Mouse (Mus musculus) hindbrain, embryonic 15.5 days (tissue): ENCODE measurements around the gene Pla2g12b. TPM values are rescaled to one million over a fixed set of nuclear protein-coding genes. Genes with fewer than 3 reads are reported as not detected.
"Not testable (repeated sequence)": the region's sequence is repeated elsewhere in the genome, so short reads cannot be mapped to it uniquely, and the experiment has no call there.

Source experiments
- ATAC-seq: fragments of 200-750 bp; cut with Nextera tagmentation; 2 replicates; pipeline ENCODE4 v1.8.0; 2017; ENCODE audit warnings: low read depth, moderate number of reproducible peaks, moderate TSS enrichment; ENCODE audit not compliant: low FRiP score
- H3K27ac ChIP-seq: fragments of 300-500 bp; sonication (generic); replicated peaks from 2 replicates; pipeline ENCODE4 v1.5.1; 2015; ENCODE audit warnings: mild to moderate bottlenecking, inconsistent platforms
- H3K27me3 ChIP-seq: fragments of 300-500 bp; sonication (generic); 2 replicates; pipeline ENCODE4 v1.6.1; 2015; ENCODE audit warnings: control low read depth, inconsistent platforms
- H3K36me3 ChIP-seq: fragments of 300-500 bp; sonication (generic); 2 replicates; pipeline ENCODE4 v1.6.1; 2015; ENCODE audit warnings: control low read depth, inconsistent platforms
- H3K4me1 ChIP-seq: fragments of 300-500 bp; sonication (generic); replicated peaks from 2 replicates; pipeline ENCODE4 v1.6.1; 2015; ENCODE audit warnings: control low read depth, inconsistent platforms
- H3K4me2 ChIP-seq: fragments of 300-500 bp; sonication (generic); 2 replicates; pipeline ENCODE4 v1.6.1; 2015; ENCODE audit warnings: moderate library complexity, mild to moderate bottlenecking, inconsistent platforms
- H3K4me3 ChIP-seq: fragments of 300-500 bp; sonication (generic); 2 replicates; pipeline ENCODE4 v1.5.1; 2015; ENCODE audit warnings: mild to moderate bottlenecking, inconsistent platforms
- H3K9ac ChIP-seq: fragments of 300-500 bp; sonication (generic); 2 replicates; pipeline ENCODE4 v1.6.1; 2015; ENCODE audit warnings: inconsistent platforms
- H3K9me3 ChIP-seq: fragments of 300-500 bp; sonication (generic); 2 replicates; pipeline ENCODE4 v1.6.1; 2016; ENCODE audit warnings: control low read depth, inconsistent platforms
- WGBS: fragments of 180-500 bp; shearing (Covaris S2); methylation state at CpG from one replicate; pipeline ENCODE4 v1.1.7; 2015; 5-methylcytosine and 5-hydroxymethylcytosine counted together
- polyA plus RNA-seq: library from polyadenylated mRNA; unstranded; fragments of >200 nt; fragmentation: Nextera tagmentation; extraction: Ambion mirVana; gene quantifications from 2 replicates; pipeline ENCODE4 v1.2.1, GENCODE M21; 2015

Gene Pla2g12b
- polyA plus RNA-seq, 1 experiment from 2014 or later, result not detected

DNA sequence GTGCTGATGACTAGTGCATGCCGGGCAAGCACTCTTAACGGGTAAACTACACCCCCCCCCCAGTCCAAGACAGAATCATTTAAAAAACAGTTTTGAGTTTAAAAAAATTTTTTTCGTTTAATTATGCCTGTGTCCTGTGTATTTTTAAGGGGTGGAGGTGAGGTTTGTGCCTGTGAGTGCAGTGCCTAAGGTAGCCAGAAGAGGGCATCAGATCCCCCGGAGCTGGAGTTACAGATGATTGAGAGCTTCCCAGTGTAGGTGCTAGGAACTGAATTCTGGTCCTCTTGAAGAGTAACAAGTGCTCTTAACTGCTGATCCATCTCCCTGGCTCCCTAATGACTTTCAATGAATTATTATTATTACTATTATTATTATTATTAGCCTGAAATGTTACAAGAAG lies 24.7 kb upstream of the Pla2g12b start:
- no peaks in the 10 kb centered on the region for H3K9me3 ChIP-seq

DNA sequence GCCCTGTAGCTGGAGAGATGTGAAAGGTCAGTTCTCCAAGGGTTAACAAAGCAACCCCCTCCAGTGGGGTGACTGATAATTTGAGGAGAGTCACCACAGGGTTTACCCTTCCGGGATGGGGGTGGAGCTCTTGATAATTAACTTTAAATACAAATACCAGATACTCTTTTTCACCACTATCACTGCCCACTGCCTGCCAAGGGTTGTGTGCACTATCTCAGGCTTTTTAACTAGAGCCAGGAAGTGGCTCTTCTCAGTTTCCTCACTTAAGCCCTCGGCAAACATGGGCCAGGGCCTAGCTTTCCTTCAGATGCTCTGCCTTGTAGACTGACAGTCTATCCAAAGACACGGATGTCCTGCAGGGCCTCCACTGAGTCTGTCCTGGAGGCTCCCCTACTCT lies 23.5 kb upstream of the Pla2g12b start:
- H3K27me3 ChIP-seq, result no peaks in the 10 kb centered on the region
- H3K4me3 ChIP-seq, result no peak overlapping the region
- H3K9me3 ChIP-seq, result no peaks in the 10 kb centered on the region
- H3K36me3 ChIP-seq, result no peaks in the 10 kb centered on the region
- H3K27ac ChIP-seq, result no peak overlapping the region
- ATAC-seq, result no peak
- no peaks in the 10 kb centered on the region for H3K4me1 ChIP-seq
- no peak overlapping the region for H3K9ac ChIP-seq
- H3K4me2 ChIP-seq, result no peak overlapping the region
- 59% methylated on average over 3 of the region's 3 CpGs for WGBS

More for the DNA sequence above, 24.7 kb upstream of the Pla2g12b start:
- Histone ChIP-seq H3K4me2 (no peak overlapping the region), H3K4me1 (no peaks in the 10 kb centered on the region), H3K36me3 (0 out of 2 replicates have a peak, but pooled peaks cover 3% of the 10 kb centered on the region), H3K27ac (no peak overlapping the region), H3K4me3 (no peak overlapping the region), H3K27me3 (no peaks in the 10 kb centered on the region), H3K9ac (no peak overlapping the region)
- WGBS, result 92% methylated on average over 4 of the region's 4 CpGs
- ATAC-seq, result no peak

DNA sequence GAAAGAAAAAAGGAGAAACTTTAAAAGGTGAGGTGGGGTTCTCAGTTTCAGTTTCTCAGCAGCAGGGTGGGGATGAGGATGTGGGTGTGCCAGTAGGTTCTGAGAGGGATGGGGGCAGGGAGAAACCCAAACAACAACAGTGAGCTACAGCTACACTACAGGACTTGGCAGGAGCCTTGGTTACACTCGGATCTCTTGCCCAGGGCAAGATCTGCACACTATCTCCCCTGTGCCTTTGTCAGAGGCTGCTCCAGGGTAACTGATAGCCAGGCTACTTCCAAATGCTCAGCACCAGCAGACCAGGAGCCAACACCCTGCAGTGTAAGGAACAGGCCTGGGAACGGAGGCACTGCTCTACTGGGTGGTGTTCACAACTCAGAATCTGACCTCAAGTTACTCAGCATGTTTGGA lies 23.0 kb upstream of the Pla2g12b start:
- H3K27ac ChIP-seq, result no peak overlapping the region
- H3K9ac ChIP-seq, result no peak overlapping the region
- H3K27me3 ChIP-seq, result no peaks in the 10 kb centered on the region
- no peak for ATAC-seq
- no peaks in the 10 kb centered on the region for H3K36me3 ChIP-seq
- H3K4me1 ChIP-seq, result no peaks in the 10 kb centered on the region
- H3K4me2 ChIP-seq, result no peak overlapping the region
- H3K4me3 ChIP-seq, result no peak overlapping the region
- 75% methylated on average over 2 of the region's 2 CpGs for WGBS
- no peaks in the 10 kb centered on the region for H3K9me3 ChIP-seq

DNA sequence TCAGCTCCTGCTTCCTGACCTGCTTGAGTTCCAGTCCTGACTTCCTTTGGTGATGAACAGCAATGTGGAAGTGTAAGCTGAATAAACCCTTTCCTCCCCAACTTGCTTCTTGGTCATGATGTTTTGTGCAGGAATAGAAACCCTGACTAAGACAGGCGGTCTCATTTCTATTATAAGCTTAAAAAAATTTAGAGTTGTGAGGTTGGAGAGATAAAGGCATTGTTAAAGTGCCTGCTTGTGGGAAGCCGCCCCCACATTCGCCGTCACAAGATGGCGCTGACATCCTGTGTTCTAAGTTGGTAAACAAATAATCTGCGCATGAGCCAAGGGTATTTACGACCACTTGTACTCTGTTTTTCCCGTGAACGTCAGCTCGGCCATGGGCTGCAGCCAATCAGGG lies 21.9 kb upstream of the Pla2g12b start:
- not testable (repeated sequence) for H3K4me1 ChIP-seq, H3K4me2 ChIP-seq, H3K27me3 ChIP-seq, H3K4me3 ChIP-seq, H3K27ac ChIP-seq, ATAC-seq, H3K36me3 ChIP-seq, H3K9ac ChIP-seq, H3K9me3 ChIP-seq
- WGBS, result 84% methylated on average over 7 of the region's 10 CpGs

DNA sequence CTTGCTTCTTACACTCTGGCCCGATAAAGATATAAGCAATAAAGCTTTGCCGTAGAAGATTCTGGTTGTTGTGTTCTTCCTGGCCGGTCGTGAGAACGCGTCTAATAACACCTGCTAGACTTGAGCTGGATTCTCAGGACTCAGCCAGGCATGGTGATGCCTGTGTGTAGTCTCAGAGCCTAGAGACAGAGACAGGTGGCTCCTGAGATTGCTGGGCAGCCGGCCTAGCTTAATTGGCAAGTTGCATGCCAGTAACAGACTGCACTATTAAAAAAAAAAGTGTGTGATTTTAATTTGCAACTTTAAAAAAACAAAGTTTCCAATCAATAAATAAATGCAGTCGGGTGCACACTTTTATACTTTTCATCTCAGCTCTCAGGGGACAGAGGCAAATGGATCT lies 16.5 kb upstream of the Pla2g12b start:
- Histone ChIP-seq H3K4me2 (no peak overlapping the region), H3K9me3 (peaks cover 5% of the 10 kb centered on the region), H3K4me3 (no peak overlapping the region), H3K27ac (no peak overlapping the region), H3K27me3 (no peaks in the 10 kb centered on the region), H3K9ac (no peak overlapping the region), H3K4me1 (no peaks in the 10 kb centered on the region), H3K36me3 (no peaks in the 10 kb centered on the region)
- 89% methylated on average over 8 of the region's 8 CpGs for WGBS
- ATAC-seq, result no peak

DNA sequence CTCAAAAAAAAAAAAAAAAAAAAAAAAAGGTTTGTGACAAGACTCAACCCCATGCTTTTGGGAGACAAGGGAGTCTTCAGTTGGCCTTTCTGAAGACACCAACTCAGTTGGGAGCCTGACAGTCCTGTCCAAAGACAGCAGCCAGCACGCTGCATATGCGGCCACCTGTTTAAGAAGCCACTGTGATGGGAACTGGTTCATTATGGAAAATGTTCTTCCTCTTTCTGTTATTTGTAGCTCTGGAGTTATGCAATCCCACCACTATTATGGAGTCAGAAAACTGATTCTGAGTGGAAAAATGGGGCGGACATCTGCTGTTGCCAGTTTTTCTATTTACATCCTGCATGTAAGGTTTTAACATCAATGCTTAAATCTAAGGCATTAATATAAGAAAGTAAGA lies 13.8 kb upstream of the Pla2g12b start:
- Histone ChIP-seq H3K4me3 (no peak overlapping the region), H3K9me3 (peaks cover 5% of the 10 kb centered on the region), H3K27me3 (no peaks in the 10 kb centered on the region), H3K27ac (no peak overlapping the region), H3K4me1 (no peaks in the 10 kb centered on the region), H3K4me2 (no peak overlapping the region), H3K36me3 (no peaks in the 10 kb centered on the region), H3K9ac (no peak overlapping the region)
- WGBS, result 97% methylated on average over 3 of the region's 3 CpGs
- ATAC-seq, result no peak

DNA sequence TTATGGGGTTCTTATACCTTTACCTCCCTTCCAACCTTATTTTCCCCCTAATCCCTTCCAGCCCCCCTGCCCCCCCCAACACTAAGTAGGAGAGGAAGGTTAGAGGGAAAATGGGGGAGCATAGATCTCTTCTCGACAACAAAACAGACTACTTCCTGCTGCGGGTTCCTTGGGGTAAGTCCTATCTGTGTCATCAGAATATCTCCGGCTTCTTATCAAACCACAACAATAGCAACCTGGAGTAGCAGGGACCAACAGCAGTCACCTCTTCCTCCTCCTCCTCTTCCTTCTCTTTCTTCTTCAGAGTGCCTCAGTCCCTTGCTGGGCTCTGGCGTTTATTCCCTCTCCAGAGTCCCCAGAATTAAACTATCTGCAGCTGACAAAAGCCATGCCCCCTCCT lies 11.6 kb upstream of the Pla2g12b start:
- WGBS, result 84% methylated on average over 4 of the region's 4 CpGs
- H3K36me3 ChIP-seq, result no peaks in the 10 kb centered on the region
- no peak overlapping the region for H3K27ac ChIP-seq
- no peaks in the 10 kb centered on the region for H3K27me3 ChIP-seq
- ATAC-seq, result no peak
- peaks cover 5% of the 10 kb centered on the region for H3K9me3 ChIP-seq
- no peak overlapping the region for H3K9ac ChIP-seq
- no peak overlapping the region for H3K4me3 ChIP-seq
- no peak overlapping the region for H3K4me2 ChIP-seq
- no peaks in the 10 kb centered on the region for H3K4me1 ChIP-seq

DNA sequence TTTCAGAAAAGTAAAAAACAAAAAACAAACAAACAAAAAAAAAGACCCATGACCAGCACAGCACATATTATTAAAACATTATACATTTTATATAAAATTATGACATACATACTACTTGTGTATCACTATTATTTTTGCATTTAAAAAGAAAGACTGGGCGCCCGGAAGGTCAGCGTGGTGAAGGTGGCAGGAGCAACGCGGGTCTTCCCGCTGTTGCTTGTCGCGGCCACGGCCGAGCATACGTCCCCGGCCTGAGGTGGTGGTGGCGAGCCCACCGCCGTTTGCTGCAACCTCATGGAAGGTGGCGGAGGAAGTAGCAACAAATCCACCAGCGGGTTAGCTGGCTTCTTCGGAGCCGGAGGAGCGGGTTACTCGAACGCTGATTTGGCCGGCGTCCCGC lies 8.0 kb upstream of the Pla2g12b start, which contains the start of gene Gm10273:
TSS of gene Gm10273 (plus strand) at position 172 of the 400 bp plus-strand sequence.
- 92% methylated on average over 12 of the region's 25 CpGs for WGBS
- H3K9ac ChIP-seq, H3K4me3 ChIP-seq, H3K4me2 ChIP-seq, H3K27me3 ChIP-seq, ATAC-seq, H3K4me1 ChIP-seq, H3K9me3 ChIP-seq, H3K27ac ChIP-seq, H3K36me3 ChIP-seq: not testable (repeated sequence)

DNA sequence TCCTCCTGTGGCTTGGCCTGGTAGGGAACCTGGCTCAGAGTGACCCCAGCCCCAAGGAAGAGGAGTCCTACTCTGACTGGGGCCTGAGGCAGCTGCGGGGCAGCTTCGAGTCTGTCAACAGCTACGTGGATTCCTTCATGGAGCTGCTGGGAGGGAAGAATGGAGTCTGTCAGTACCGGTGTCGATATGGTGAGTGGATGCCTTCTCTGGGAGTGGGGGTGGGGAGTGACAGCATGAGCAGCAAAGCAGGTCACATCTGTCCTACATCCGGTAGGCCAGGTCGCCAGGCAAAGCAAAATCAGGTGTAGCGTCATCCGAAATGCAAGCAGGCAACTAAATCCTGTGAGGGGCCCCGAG lies 311 bp downstream of the Pla2g12b start:
- no peaks in the 10 kb centered on the region for H3K4me1 ChIP-seq
- H3K9ac ChIP-seq, result no peak overlapping the region
- H3K36me3 ChIP-seq, result no peaks in the 10 kb centered on the region
- 73% methylated on average over 10 of the region's 10 CpGs for WGBS
- H3K4me2 ChIP-seq, result no peak overlapping the region
- no peak for ATAC-seq
- H3K27me3 ChIP-seq, result no peaks in the 10 kb centered on the region
- H3K27ac ChIP-seq, result no peak overlapping the region
- H3K9me3 ChIP-seq, result no peaks in the 10 kb centered on the region
- no peak overlapping the region for H3K4me3 ChIP-seq

DNA sequence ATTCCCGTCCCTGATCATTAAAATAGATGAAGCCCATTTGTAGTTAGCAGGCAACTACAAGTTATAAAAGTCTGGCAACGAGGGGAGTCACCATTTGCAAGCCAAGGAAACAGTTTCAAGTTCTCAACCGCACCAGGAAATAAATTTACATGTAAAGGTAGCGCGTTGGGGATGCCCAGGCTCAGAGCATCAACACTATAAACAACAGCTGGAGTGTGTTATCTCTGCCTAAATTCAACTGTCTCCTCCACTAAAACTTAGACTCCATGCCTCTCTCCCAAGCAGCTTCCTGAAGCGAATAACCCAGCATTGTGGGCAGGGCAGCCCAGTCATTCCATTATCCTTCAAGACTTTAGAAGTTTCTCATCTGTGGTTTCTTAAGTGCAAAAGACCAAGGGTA lies 5.0 kb downstream of the Pla2g12b start:
- no peak overlapping the region for H3K27ac ChIP-seq
- no peak overlapping the region for H3K4me2 ChIP-seq
- no peaks in the 10 kb centered on the region for H3K36me3 ChIP-seq
- H3K9me3 ChIP-seq, result no peaks in the 10 kb centered on the region
- 72% methylated on average over 6 of the region's 6 CpGs for WGBS
- no peak for ATAC-seq
- no peak overlapping the region for H3K9ac ChIP-seq
- no peaks in the 10 kb centered on the region for H3K27me3 ChIP-seq
- no peak overlapping the region for H3K4me3 ChIP-seq
- no peaks in the 10 kb centered on the region for H3K4me1 ChIP-seq

DNA sequence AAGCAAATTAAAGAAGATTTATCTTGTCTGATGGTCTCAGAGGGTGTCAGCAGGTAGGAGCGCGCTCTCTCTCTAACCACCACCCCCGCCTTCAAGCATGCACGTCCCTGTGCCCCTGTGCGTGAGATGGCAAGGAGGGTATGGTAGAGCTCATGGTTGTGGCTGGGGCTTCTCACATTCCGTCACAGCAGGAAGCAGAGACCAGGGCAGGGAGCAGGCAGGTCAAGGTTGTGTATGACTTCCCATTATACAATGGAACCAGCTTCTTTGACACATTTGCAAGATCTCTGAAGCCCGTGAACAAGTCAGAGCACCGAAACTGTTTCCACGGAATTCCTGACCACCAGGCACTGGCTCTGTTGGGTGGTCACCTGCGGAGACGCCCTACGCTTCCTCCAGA lies 6.8 kb downstream of the Pla2g12b start:
- no peak for ATAC-seq
- no peaks in the 10 kb centered on the region for H3K27me3 ChIP-seq
- no peaks in the 10 kb centered on the region for H3K36me3 ChIP-seq
- no peaks in the 10 kb centered on the region for H3K9me3 ChIP-seq
- no peak overlapping the region for H3K4me3 ChIP-seq
- H3K4me2 ChIP-seq, result no peak overlapping the region
- no peak overlapping the region for H3K9ac ChIP-seq
- no peak overlapping the region for H3K27ac ChIP-seq
- WGBS, result 82% methylated on average over 12 of the region's 12 CpGs
- no peaks in the 10 kb centered on the region for H3K4me1 ChIP-seq

DNA sequence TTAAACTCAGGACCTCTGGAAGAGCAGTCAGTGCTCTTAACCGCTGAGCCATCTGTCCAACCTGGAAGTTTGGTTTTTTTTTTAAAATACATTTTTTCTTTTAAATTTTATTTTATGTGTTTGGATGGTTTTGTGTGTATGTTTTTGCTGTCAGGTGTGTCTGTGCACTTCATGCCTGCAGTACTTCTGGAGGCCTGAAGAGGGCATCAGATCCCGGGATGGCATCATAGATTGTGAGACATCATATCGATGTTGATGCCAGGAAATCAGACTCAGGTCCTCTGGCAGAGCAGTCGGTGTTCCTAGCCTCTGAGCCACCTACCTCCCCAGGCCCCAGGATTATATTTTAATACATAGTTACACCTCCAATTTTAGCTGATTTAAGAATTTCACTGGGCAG lies 10.3 kb downstream of the Pla2g12b start:
- H3K27ac ChIP-seq, result no peak overlapping the region
- WGBS, result 94% methylated on average over 4 of the region's 4 CpGs
- ATAC-seq, result no peak

DNA sequence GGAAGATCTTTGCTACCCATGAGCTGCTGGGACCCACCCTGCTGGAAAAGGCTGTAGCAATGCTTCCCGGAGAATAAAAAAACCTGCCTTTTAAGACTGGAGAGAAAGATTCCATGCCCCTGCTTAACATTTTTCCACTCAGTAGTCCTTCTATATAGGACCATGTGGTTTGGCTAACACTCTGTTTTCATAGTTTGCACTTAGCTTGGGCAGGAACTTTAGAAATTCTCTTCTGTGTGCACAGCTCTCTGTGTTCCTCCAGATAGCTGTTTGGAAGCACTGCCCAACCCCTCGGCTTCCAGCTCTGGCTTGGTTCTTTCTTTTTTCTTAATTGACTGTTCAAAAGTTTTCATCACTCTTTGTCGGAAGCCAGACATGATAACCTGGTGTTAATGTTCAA lies 13.2 kb downstream of the Pla2g12b start:
- Histone ChIP-seq H3K27me3 (no peaks in the 10 kb centered on the region), H3K4me2 (no peak overlapping the region), H3K4me1 (no peaks in the 10 kb centered on the region), H3K9ac (no peak overlapping the region), H3K27ac (no peak overlapping the region), H3K9me3 (no peaks in the 10 kb centered on the region), H3K4me3 (no peak overlapping the region), H3K36me3 (no peaks in the 10 kb centered on the region)
- WGBS, result 88% methylated on average over 3 of the region's 3 CpGs
- ATAC-seq, result no peak

More for the DNA sequence above, 10.3 kb downstream of the Pla2g12b start:
- Histone ChIP-seq H3K4me1 (no peaks in the 10 kb centered on the region), H3K27me3 (no peaks in the 10 kb centered on the region), H3K9ac (no peak overlapping the region), H3K36me3 (no peaks in the 10 kb centered on the region), H3K4me2 (no peak overlapping the region), H3K4me3 (no peak overlapping the region), H3K9me3 (no peaks in the 10 kb centered on the region)
